Mouse (Mus musculus): ENCODE measurements around the gene Filip1. TPM values are rescaled to one million over a fixed set of nuclear protein-coding genes. Genes with fewer than 3 reads are reported as not detected.
A peak's percentile ranks its signal among the peaks of the same experiment; 100 is the strongest.
"Not testable (repeated sequence)": the region's sequence is repeated elsewhere in the genome, so short reads cannot be mapped to it uniquely, and the experiment has no call there.

The Filip1 gene
- polyA plus RNA-seq, 1 experiment from 2014 or later: 3.5 TPM

GRCm38 (mm10) chr9:80026581-80027021 lies 13.9 kb upstream of the Filip1 start:
- 77% methylated on average over 6 of the region's 6 CpGs for WGBS
- no peak overlapping the region for H3K27ac ChIP-seq (replicated peaks; ENCODE audit: low read depth, low read length)
- H3K9me3 ChIP-seq (replicated peaks; ENCODE audit: control insufficient read depth, low read length): no peaks in the 10 kb centered on the region

DNA sequence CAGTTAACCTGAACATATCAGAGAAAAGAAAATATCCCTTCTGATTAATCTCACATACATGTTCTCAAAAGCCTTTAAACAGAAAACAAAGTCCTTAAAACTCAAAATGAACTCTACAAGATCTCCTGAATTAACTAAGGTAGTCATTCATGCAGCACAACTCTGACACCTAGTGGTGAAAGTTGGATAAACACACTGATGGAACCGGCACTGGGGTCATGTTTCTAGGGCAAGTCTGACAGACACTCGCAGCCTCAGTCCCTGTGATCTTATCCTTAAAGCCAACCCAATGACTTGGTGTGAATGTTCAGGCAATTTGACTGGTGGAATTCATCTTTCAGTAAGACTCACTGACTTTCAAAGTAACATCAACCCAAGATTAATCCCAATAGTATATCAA lies 13.4 kb upstream of the Filip1 start:
- Histone ChIP-seq H3K4me3 (ENCODE audit: low read depth, low read length) (no peak overlapping the region), H3K9me3 (replicated peaks; ENCODE audit: control insufficient read depth, low read length) (no peaks in the 10 kb centered on the region), H3K4me1 (ENCODE audit: control insufficient read depth, insufficient read depth, low read length) (no peaks in the 10 kb centered on the region; the same call in 1 of the 2 replicates), H3K9ac (replicated peaks; ENCODE audit: low read length) (no peak overlapping the region), H3K27me3 (ENCODE audit: control insufficient read depth, insufficient read depth, low read length) (no peaks in the 10 kb centered on the region), H3K4me2 (ENCODE audit: low read depth, low read length) (no peak overlapping the region), H3K36me3 (replicated peaks; ENCODE audit: control insufficient read depth, insufficient read depth, low read depth, low read length) (no peaks in the 10 kb centered on the region), H3K27ac (replicated peaks; ENCODE audit: low read depth, low read length) (no peak overlapping the region)
- ATAC-seq (replicated peaks; ENCODE audit: insufficient number of reproducible peaks, low FRiP score, low TSS enrichment, low read depth) (no peak), DNase-seq (ENCODE audit: low spot score) (peak; percentile 90)
- 1% methylated on average over 2 of the region's 2 CpGs for WGBS

More at GRCm38 (mm10) chr9:80026581-80027021, 13.9 kb upstream of the Filip1 start:
- H3K27me3 ChIP-seq (ENCODE audit: control insufficient read depth, insufficient read depth, low read length): no peaks in the 10 kb centered on the region
- H3K4me3 ChIP-seq (ENCODE audit: low read depth, low read length): no peak overlapping the region
- no peaks in the 10 kb centered on the region; the same call in 1 of the 2 replicates for H3K4me1 ChIP-seq (ENCODE audit: control insufficient read depth, insufficient read depth, low read length)
- H3K36me3 ChIP-seq (replicated peaks; ENCODE audit: control insufficient read depth, insufficient read depth, low read depth, low read length): no peaks in the 10 kb centered on the region
- ATAC-seq (replicated peaks; ENCODE audit: insufficient number of reproducible peaks, low FRiP score, low TSS enrichment, low read depth) (no peak), DNase-seq (ENCODE audit: low spot score) (no peak)
- H3K4me2 ChIP-seq (ENCODE audit: low read depth, low read length): no peak overlapping the region
- H3K9ac ChIP-seq (replicated peaks; ENCODE audit: low read length): no peak overlapping the region

- H3K4me1 ChIP-seq (ENCODE audit: control insufficient read depth, insufficient read depth, low read length); ATAC-seq (replicated peaks; ENCODE audit: insufficient number of reproducible peaks, low FRiP score, low TSS enrichment, low read depth); H3K9me3 ChIP-seq (replicated peaks; ENCODE audit: control insufficient read depth, low read length); H3K9ac ChIP-seq (replicated peaks; ENCODE audit: low read length); H3K27me3 ChIP-seq (ENCODE audit: control insufficient read depth, insufficient read depth, low read length); DNase-seq (ENCODE audit: low spot score); H3K27ac ChIP-seq (replicated peaks; ENCODE audit: low read depth, low read length); H3K4me3 ChIP-seq (ENCODE audit: low read depth, low read length); H3K4me2 ChIP-seq (ENCODE audit: low read depth, low read length); H3K36me3 ChIP-seq (replicated peaks; ENCODE audit: control insufficient read depth, insufficient read depth, low read depth, low read length): not testable (repeated sequence)
- 85% methylated on average over 5 of the region's 5 CpGs for WGBS
Observed at GRCm38 (mm10) chr9:80025347-80025746, 12.7 kb upstream of the Filip1 start.

DNA sequence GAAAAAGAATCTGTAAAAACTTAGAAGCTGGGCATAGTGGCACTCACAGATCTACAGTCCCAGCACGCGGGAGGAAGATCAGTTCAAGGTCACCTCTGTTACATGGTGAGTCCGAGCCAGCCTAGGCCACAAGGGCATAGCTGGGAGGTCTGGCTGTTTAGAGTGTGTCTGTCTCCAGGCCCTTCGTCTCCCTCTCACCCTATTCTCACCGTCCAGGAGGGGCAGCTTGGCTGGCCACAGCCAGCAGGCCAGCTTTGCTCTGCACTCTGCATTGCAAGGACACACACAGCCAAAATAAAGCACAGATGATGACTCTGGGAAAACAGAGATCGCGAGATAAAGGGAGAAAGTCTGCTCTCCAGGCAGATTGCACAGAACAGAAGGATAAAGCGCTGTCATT lies 10.2 kb upstream of the Filip1 start:
- ATAC-seq (replicated peaks; ENCODE audit: insufficient number of reproducible peaks, low FRiP score, low TSS enrichment, low read depth): no peak
- Histone ChIP-seq H3K4me3 (ENCODE audit: low read depth, low read length) (no peak overlapping the region), H3K4me1 (ENCODE audit: control insufficient read depth, insufficient read depth, low read length) (no peaks in the 10 kb centered on the region; the same call in 1 of the 2 replicates), H3K9me3 (replicated peaks; ENCODE audit: control insufficient read depth, low read length) (no peaks in the 10 kb centered on the region), H3K27me3 (ENCODE audit: control insufficient read depth, insufficient read depth, low read length) (no peaks in the 10 kb centered on the region), H3K27ac (replicated peaks; ENCODE audit: low read depth, low read length) (no peak overlapping the region), H3K4me2 (ENCODE audit: low read depth, low read length) (no peak overlapping the region), H3K9ac (replicated peaks; ENCODE audit: low read length) (no peak overlapping the region), H3K36me3 (replicated peaks; ENCODE audit: control insufficient read depth, insufficient read depth, low read depth, low read length) (no peaks in the 10 kb centered on the region)
- WGBS: 68% methylated on average over 8 of the region's 8 CpGs
- DNase-seq (ENCODE audit: low spot score): no peak

DNA sequence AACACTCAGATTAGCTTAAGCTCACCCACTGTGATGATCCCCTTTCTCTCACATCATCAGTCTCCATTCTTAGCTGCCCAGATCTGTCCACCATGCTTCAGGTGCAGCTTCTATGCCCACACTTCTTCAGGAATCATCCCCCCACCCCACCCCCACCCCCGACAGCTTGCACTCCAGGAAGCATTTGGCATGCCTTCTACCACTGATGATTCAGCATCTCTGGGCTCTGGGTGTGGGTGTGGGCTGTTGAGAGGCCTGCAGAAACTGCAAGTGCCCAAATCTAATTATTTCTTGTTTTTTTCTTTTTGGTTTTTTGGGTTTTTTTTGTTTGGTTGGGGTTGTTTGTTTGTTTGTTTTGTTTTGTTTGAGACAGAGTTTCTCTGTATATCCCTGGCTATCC lies 9.0 kb upstream of the Filip1 start:
- 57% methylated on average over 1 of the region's 1 CpGs for WGBS
- H3K4me1 ChIP-seq (ENCODE audit: control insufficient read depth, insufficient read depth, low read length): no peaks in the 10 kb centered on the region; the same call in 1 of the 2 replicates
- H3K36me3 ChIP-seq (replicated peaks; ENCODE audit: control insufficient read depth, insufficient read depth, low read depth, low read length): no peaks in the 10 kb centered on the region
- ATAC-seq (replicated peaks; ENCODE audit: insufficient number of reproducible peaks, low FRiP score, low TSS enrichment, low read depth) (no peak), DNase-seq (ENCODE audit: low spot score) (no peak)
- H3K4me2 ChIP-seq (ENCODE audit: low read depth, low read length): no peak overlapping the region
- H3K4me3 ChIP-seq (ENCODE audit: low read depth, low read length): no peak overlapping the region
- no peak overlapping the region for H3K27ac ChIP-seq (replicated peaks; ENCODE audit: low read depth, low read length)
- H3K9ac ChIP-seq (replicated peaks; ENCODE audit: low read length): no peak overlapping the region
- no peaks in the 10 kb centered on the region for H3K9me3 ChIP-seq (replicated peaks; ENCODE audit: control insufficient read depth, low read length)
- no peaks in the 10 kb centered on the region for H3K27me3 ChIP-seq (ENCODE audit: control insufficient read depth, insufficient read depth, low read length)

DNA sequence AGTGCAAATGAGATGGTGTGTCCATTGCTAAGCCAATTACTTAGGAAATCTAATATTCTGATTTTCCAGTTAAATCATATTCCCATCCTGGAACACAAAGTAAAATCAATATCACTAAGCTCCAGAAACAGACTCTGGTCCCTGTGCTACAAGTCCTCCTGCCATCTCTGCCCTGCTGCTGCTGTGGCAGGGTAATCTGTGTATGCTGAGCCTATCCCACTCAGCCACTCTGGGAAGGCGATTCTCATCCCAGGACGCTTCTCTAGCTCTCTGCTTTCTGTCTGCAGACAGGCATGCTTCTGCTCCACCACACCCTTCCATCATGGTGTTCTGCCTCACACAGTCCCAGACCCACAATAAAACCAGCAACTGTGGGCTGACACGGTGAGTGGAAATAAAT lies 7.8 kb upstream of the Filip1 start:
- DNase-seq (ENCODE audit: low spot score) (no peak), ATAC-seq (replicated peaks; ENCODE audit: insufficient number of reproducible peaks, low FRiP score, low TSS enrichment, low read depth) (no peak)
- Histone ChIP-seq H3K4me3 (ENCODE audit: low read depth, low read length) (no peak overlapping the region), H3K9me3 (replicated peaks; ENCODE audit: control insufficient read depth, low read length) (no peaks in the 10 kb centered on the region), H3K4me1 (ENCODE audit: control insufficient read depth, insufficient read depth, low read length) (no peaks in the 10 kb centered on the region), H3K9ac (replicated peaks; ENCODE audit: low read length) (no peak overlapping the region), H3K36me3 (replicated peaks; ENCODE audit: control insufficient read depth, insufficient read depth, low read depth, low read length) (no peaks in the 10 kb centered on the region), H3K4me2 (ENCODE audit: low read depth, low read length) (no peak overlapping the region), H3K27ac (replicated peaks; ENCODE audit: low read depth, low read length) (no peak overlapping the region), H3K27me3 (ENCODE audit: control insufficient read depth, insufficient read depth, low read length) (no peaks in the 10 kb centered on the region)
- WGBS: 71% methylated on average over 3 of the region's 3 CpGs

- Histone ChIP-seq H3K36me3 (replicated peaks; ENCODE audit: control insufficient read depth, insufficient read depth, low read depth, low read length) (no peaks in the 10 kb centered on the region), H3K4me3 (ENCODE audit: low read depth, low read length) (no peak overlapping the region), H3K9ac (replicated peaks; ENCODE audit: low read length) (no peak overlapping the region), H3K27me3 (ENCODE audit: control insufficient read depth, insufficient read depth, low read length) (no peaks in the 10 kb centered on the region), H3K4me1 (ENCODE audit: control insufficient read depth, insufficient read depth, low read length) (no peaks in the 10 kb centered on the region), H3K4me2 (ENCODE audit: low read depth, low read length) (no peak overlapping the region), H3K27ac (replicated peaks; ENCODE audit: low read depth, low read length) (no peak overlapping the region), H3K9me3 (replicated peaks; ENCODE audit: control insufficient read depth, low read length) (no peaks in the 10 kb centered on the region)
- WGBS: 56% methylated on average over 13 of the region's 13 CpGs
- ATAC-seq (replicated peaks; ENCODE audit: insufficient number of reproducible peaks, low FRiP score, low TSS enrichment, low read depth) (0 out of 2 replicates have a peak, but pooled peaks have one; percentile 29), DNase-seq (ENCODE audit: low spot score) (peak; percentile 61)
Observed at GRCm38 (mm10) chr9:80012016-80012415, 635 bp downstream of the Filip1 start.

GRCm38 (mm10) chr9:80002394-80003188 lies 10.1 kb downstream of the Filip1 start:
- no peaks in the 10 kb centered on the region for H3K27me3 ChIP-seq (ENCODE audit: control insufficient read depth, insufficient read depth, low read length)
- ATAC-seq (replicated peaks; ENCODE audit: insufficient number of reproducible peaks, low FRiP score, low TSS enrichment, low read depth): peak; percentile 56
- no peaks in the 10 kb centered on the region for H3K4me1 ChIP-seq (ENCODE audit: control insufficient read depth, insufficient read depth, low read length)
- no peaks in the 10 kb centered on the region for H3K36me3 ChIP-seq (replicated peaks; ENCODE audit: control insufficient read depth, insufficient read depth, low read depth, low read length)
- 41% methylated on average over 14 of the region's 14 CpGs for WGBS
- no peaks in the 10 kb centered on the region for H3K9me3 ChIP-seq (replicated peaks; ENCODE audit: control insufficient read depth, low read length)
- no peak overlapping the region for H3K9ac ChIP-seq (replicated peaks; ENCODE audit: low read length)
- H3K4me2 ChIP-seq (ENCODE audit: low read depth, low read length): no peak overlapping the region
- peak; percentile 84 for DNase-seq (ENCODE audit: low spot score)
- H3K4me3 ChIP-seq (ENCODE audit: low read depth, low read length): no peak overlapping the region
- H3K27ac ChIP-seq (replicated peaks; ENCODE audit: low read depth, low read length): no peak overlapping the region
